Mouse (Mus musculus) limb, embryonic 10.5 days (tissue): ENCODE measurements around the gene Aff3. TPM values are rescaled to one million over a fixed set of nuclear protein-coding genes. Genes with fewer than 3 reads are reported as not detected.

Experiments
- DNase-seq: peaks from one replicate; pipeline ENCODE4 v3.0.0-alpha.2; 2017; ENCODE audit warnings: low spot score
- H3K27ac ChIP-seq: fragments of 300-500 bp; sonication (generic); 2 replicates; pipeline ENCODE4 v1.5.1; 2016; ENCODE audit warnings: mild to moderate bottlenecking
- H3K27me3 ChIP-seq: fragments of 300-500 bp; sonication (generic); 2 replicates; pipeline ENCODE4 v1.6.1; 2016; ENCODE audit warnings: low read depth, mild to moderate bottlenecking; ENCODE audit not compliant: poor library complexity, severe bottlenecking
- H3K36me3 ChIP-seq: fragments of 300-500 bp; sonication (generic); 2 replicates; pipeline ENCODE4 v1.6.1; 2016; ENCODE audit warnings: mild to moderate bottlenecking, moderate library complexity
- H3K4me1 ChIP-seq: fragments of 300-500 bp; sonication (generic); 2 replicates; pipeline ENCODE4 v1.6.1; 2016
- H3K4me3 ChIP-seq: fragments of 300-500 bp; sonication (generic); 2 replicates; pipeline ENCODE4 v1.5.1; 2016; ENCODE audit warnings: mild to moderate bottlenecking, moderate library complexity
- H3K9me3 ChIP-seq: fragments of 300-500 bp; sonication (generic); replicated peaks from 2 replicates; pipeline ENCODE4 v1.6.1; 2016; ENCODE audit warnings: mild to moderate bottlenecking
- WGBS: fragments of 180-500 bp; shearing (Covaris S2); methylation state at CpG from one replicate; pipeline ENCODE4 v1.1.7; 2016; 5-methylcytosine and 5-hydroxymethylcytosine counted together
- polyA plus RNA-seq: library from polyadenylated mRNA; unstranded; fragments of >200 nt; fragmentation: Nextera tagmentation; extraction: Ambion mirVana; gene quantifications from 2 replicates; pipeline ENCODE4 v1.2.1, GENCODE M21; 2016

The Aff3 gene
- polyA plus RNA-seq, result 33.9 and 38.8 TPM in 2 replicates

- no peak within 1 kb of the TSS; the same call in 1 of the 2 replicates for H3K27ac ChIP-seq
- H3K4me1 ChIP-seq, result peaks cover 47% of the 10 kb centered on the region
- no peak within 1 kb of the TSS for H3K4me3 ChIP-seq
- no peaks in the 10 kb centered on the region for H3K27me3 ChIP-seq
- DNase-seq, result no peak
- H3K36me3 ChIP-seq, result no peaks in the 10 kb centered on the region
- H3K9me3 ChIP-seq, result no peaks in the 10 kb centered on the region
- WGBS, result 92% methylated on average over 13 of the region's 13 CpGs
These were observed at the start of gene Aff3 for GRCm38 (mm10) chr1:38664777-38665176. TSS of gene Aff3 (minus strand) at chr1:38664955.

GRCm38 (mm10) chr1:38700646-38701045, 35.9 kb upstream of the Aff3 start:
- Histone ChIP-seq H3K9me3 (no peaks in the 10 kb centered on the region), H3K4me3 (no peak overlapping the region), H3K27me3 (no peaks in the 10 kb centered on the region), H3K4me1 (peaks cover 13% of the 10 kb centered on the region), H3K27ac (no peak overlapping the region), H3K36me3 (no peaks in the 10 kb centered on the region)
- no peak for DNase-seq
- WGBS, result 74% methylated on average over 6 of the region's 6 CpGs

- Histone ChIP-seq H3K27ac (no peak overlapping the region), H3K36me3 (no peaks in the 10 kb centered on the region), H3K4me3 (no peak overlapping the region), H3K27me3 (no peaks in the 10 kb centered on the region), H3K4me1 (peaks cover 20% of the 10 kb centered on the region), H3K9me3 (no peaks in the 10 kb centered on the region)
- DNase-seq, result peak; percentile 17
- 87% methylated on average over 10 of the region's 10 CpGs for WGBS
These were observed 34.5 kb upstream of the Aff3 start for GRCm38 (mm10) chr1:38699244-38699643.

- 63% methylated on average over 15 of the region's 15 CpGs for WGBS
- H3K27me3 ChIP-seq, result no peaks in the 10 kb centered on the region
- H3K36me3 ChIP-seq, result no peaks in the 10 kb centered on the region
- peaks cover 25% of the 10 kb centered on the region for H3K4me1 ChIP-seq
- peak overlapping the region; percentile 53 for H3K27ac ChIP-seq
- DNase-seq, result peak; percentile 36
- H3K4me3 ChIP-seq, result no peak overlapping the region
- no peaks in the 10 kb centered on the region for H3K9me3 ChIP-seq
These were observed 31.3 kb upstream of the Aff3 start for GRCm38 (mm10) chr1:38695812-38696681.

- 78% methylated on average over 2 of the region's 2 CpGs for WGBS
- no peak overlapping the region for H3K4me3 ChIP-seq
- no peaks in the 10 kb centered on the region for H3K9me3 ChIP-seq
- peak; percentile 26 for DNase-seq
- no peaks in the 10 kb centered on the region for H3K27me3 ChIP-seq
- no peak overlapping the region for H3K27ac ChIP-seq
- no peaks in the 10 kb centered on the region for H3K36me3 ChIP-seq
- H3K4me1 ChIP-seq, result peaks cover 25% of the 10 kb centered on the region
These were observed 30.5 kb upstream of the Aff3 start for GRCm38 (mm10) chr1:38695089-38695811.

- no peaks in the 10 kb centered on the region for H3K9me3 ChIP-seq
- 61% methylated on average over 5 of the region's 5 CpGs for WGBS
- peaks cover 25% of the 10 kb centered on the region for H3K4me1 ChIP-seq
- no peak overlapping the region for H3K27ac ChIP-seq
- H3K4me3 ChIP-seq, result no peak overlapping the region
- DNase-seq, result peak; percentile 26
- no peaks in the 10 kb centered on the region for H3K27me3 ChIP-seq
- H3K36me3 ChIP-seq, result no peaks in the 10 kb centered on the region
These were observed 29.4 kb upstream of the Aff3 start for GRCm38 (mm10) chr1:38694142-38694541.

GRCm38 (mm10) chr1:38690471-38690870, 25.7 kb upstream of the Aff3 start:
- H3K4me3 ChIP-seq, result no peak overlapping the region
- no peaks in the 10 kb centered on the region for H3K9me3 ChIP-seq
- DNase-seq, result no peak
- no peaks in the 10 kb centered on the region for H3K27me3 ChIP-seq
- 84% methylated on average over 6 of the region's 6 CpGs for WGBS
- H3K4me1 ChIP-seq, result peaks cover 23% of the 10 kb centered on the region
- no peak overlapping the region for H3K27ac ChIP-seq
- H3K36me3 ChIP-seq, result no peaks in the 10 kb centered on the region

GRCm38 (mm10) chr1:38688216-38688615, 23.5 kb upstream of the Aff3 start:
- H3K27ac ChIP-seq, result peak overlapping the region; percentile 21; the same call in 1 of the 2 replicates
- DNase-seq, result peak; percentile 25
- WGBS, result 73% methylated on average over 5 of the region's 5 CpGs

GRCm38 (mm10) chr1:38685706-38686105, 21.0 kb upstream of the Aff3 start:
- DNase-seq, result no peak
- H3K27me3 ChIP-seq, result no peaks in the 10 kb centered on the region
- 91% methylated on average over 5 of the region's 5 CpGs for WGBS

More at GRCm38 (mm10) chr1:38688216-38688615, 23.5 kb upstream of the Aff3 start:
- Histone ChIP-seq H3K9me3 (no peaks in the 10 kb centered on the region), H3K27me3 (no peaks in the 10 kb centered on the region), H3K4me1 (peaks cover 11% of the 10 kb centered on the region), H3K36me3 (no peaks in the 10 kb centered on the region), H3K4me3 (no peak overlapping the region)

GRCm38 (mm10) chr1:38683158-38683721, 18.5 kb upstream of the Aff3 start:
- Histone ChIP-seq H3K27ac (no peak overlapping the region), H3K9me3 (no peaks in the 10 kb centered on the region), H3K4me3 (no peak overlapping the region), H3K36me3 (no peaks in the 10 kb centered on the region), H3K4me1 (peaks cover 5% of the 10 kb centered on the region), H3K27me3 (no peaks in the 10 kb centered on the region)
- 88% methylated on average over 10 of the region's 10 CpGs for WGBS
- no peak for DNase-seq

More at GRCm38 (mm10) chr1:38685706-38686105, 21.0 kb upstream of the Aff3 start:
- H3K27ac ChIP-seq, result no peak overlapping the region
- H3K4me1 ChIP-seq, result peaks cover 11% of the 10 kb centered on the region
- no peaks in the 10 kb centered on the region for H3K36me3 ChIP-seq
- H3K4me3 ChIP-seq, result no peak overlapping the region
- no peaks in the 10 kb centered on the region for H3K9me3 ChIP-seq

GRCm38 (mm10) chr1:38679890-38680289, 15.1 kb upstream of the Aff3 start:
- Histone ChIP-seq H3K9me3 (no peaks in the 10 kb centered on the region), H3K36me3 (no peaks in the 10 kb centered on the region), H3K4me3 (no peak overlapping the region), H3K4me1 (no peaks in the 10 kb centered on the region), H3K27ac (no peak overlapping the region), H3K27me3 (no peaks in the 10 kb centered on the region)
- 90% methylated on average over 8 of the region's 8 CpGs for whole genome bisulfite sequencing
- DNase-seq, result no peak

GRCm38 (mm10) chr1:38671756-38672155, 7.0 kb upstream of the Aff3 start:
- Histone ChIP-seq H3K27ac (no peak overlapping the region), H3K4me3 (no peak overlapping the region), H3K9me3 (no peaks in the 10 kb centered on the region), H3K27me3 (no peaks in the 10 kb centered on the region), H3K36me3 (no peaks in the 10 kb centered on the region), H3K4me1 (peaks cover 5% of the 10 kb centered on the region)
- WGBS, result 70% methylated on average over 3 of the region's 3 CpGs
- DNase-seq, result peak; percentile 26

- Histone ChIP-seq H3K4me1 (peaks cover 12% of the 10 kb centered on the region), H3K27me3 (no peaks in the 10 kb centered on the region), H3K27ac (no peak overlapping the region), H3K9me3 (no peaks in the 10 kb centered on the region), H3K4me3 (no peak overlapping the region), H3K36me3 (no peaks in the 10 kb centered on the region)
- DNase-seq, result peak; percentile 22
- WGBS, result 82% methylated on average over 5 of the region's 5 CpGs
These were observed 6.3 kb upstream of the Aff3 start for GRCm38 (mm10) chr1:38671019-38671418.
